Mouse (Mus musculus) forebrain, postnatal 0 days (tissue): ENCODE measurements around the gene Hdhd3. TPM values are rescaled to one million over a fixed set of nuclear protein-coding genes. Genes with fewer than 3 reads are reported as not detected.
A peak's percentile ranks its signal among the peaks of the same experiment; 100 is the strongest.
"Not testable (repeated sequence)": the region's sequence is repeated elsewhere in the genome, so short reads cannot be mapped to it uniquely, and the experiment has no call there.

Source experiments
- ATAC-seq: fragments of 200-750 bp; cut with Nextera tagmentation; 2 replicates; pipeline ENCODE4 v1.8.0; 2017; ENCODE audit warnings: mild to moderate bottlenecking, moderate library complexity
- DNase-seq: peaks from one replicate; pipeline ENCODE4 v3.0.0-alpha.2; 2015
- H3K27ac ChIP-seq: fragments of 300-500 bp; sonication (generic); 2 replicates; pipeline ENCODE4 v1.5.1; 2014; ENCODE audit warnings: low read depth, mild to moderate bottlenecking, antibody characterized with exemption, low read length, moderate library complexity, mixed read lengths
- H3K27me3 ChIP-seq: fragments of 300-500 bp; sonication (generic); 2 replicates; pipeline ENCODE4 v1.6.1; 2014; ENCODE audit warnings: mild to moderate bottlenecking, low read length, mixed read lengths; ENCODE audit not compliant: insufficient read depth
- H3K36me3 ChIP-seq: fragments of 300-500 bp; sonication (generic); 2 replicates; pipeline ENCODE4 v1.6.1; 2014; ENCODE audit warnings: mild to moderate bottlenecking, moderate library complexity; ENCODE audit not compliant: insufficient read depth
- H3K4me1 ChIP-seq: fragments of 300-500 bp; sonication (generic); 2 replicates; pipeline ENCODE4 v1.6.1; 2014; ENCODE audit warnings: antibody characterized with exemption; ENCODE audit not compliant: insufficient read depth
- H3K4me2 ChIP-seq: fragments of 300-500 bp; sonication (generic); 2 replicates; pipeline ENCODE4 v1.6.1; 2014; ENCODE audit warnings: low read depth, mild to moderate bottlenecking, moderate library complexity
- H3K4me3 ChIP-seq: fragments of 300-500 bp; sonication (generic); 2 replicates; pipeline ENCODE4 v1.5.1; 2014; ENCODE audit warnings: low read depth, low read length, mixed read lengths
- H3K9ac ChIP-seq: fragments of 300-500 bp; sonication (generic); 2 replicates; pipeline ENCODE4 v1.6.1; 2014; ENCODE audit warnings: mild to moderate bottlenecking
- H3K9me3 ChIP-seq: fragments of 300-500 bp; sonication (generic); 2 replicates; pipeline ENCODE4 v1.6.1; 2016; ENCODE audit warnings: low read length
- CTCF ChIP-seq: sonication (generic); IDR thresholded peaks from 2 replicates; pipeline ENCODE4 v1.5.1; 2016; ENCODE audit warnings: antibody characterized with exemption, control low read depth, low read depth
- WGBS: fragments of 180-500 bp; shearing (Covaris S2); extraction: QIAGEN DNeasy Blood & Tissue Kit; methylation state at CpG from one replicate; pipeline ENCODE4 v1.1.7; 2014; 5-methylcytosine and 5-hydroxymethylcytosine counted together
- polyA plus RNA-seq: library from polyadenylated mRNA; unstranded; fragments of >200 nt; fragmentation: Nextera tagmentation; extraction: Ambion mirVana; gene quantifications from 2 replicates; pipeline ENCODE4 v1.2.1, GENCODE M21; 2015
- total RNA-seq: library from RNA; depleted of rRNA; stranded (reverse); fragments of >200 nt; gene quantifications from 2 replicates; pipeline ENCODE4 v1.2.3, GENCODE M21; 2014

Hdhd3 gene
- total and polyA plus RNA-seq, 2 experiments from 2014 or later: 3.5 to 4.6 TPM

GRCm38 (mm10) chr4:62479593-62479936 lies 23.7 kb downstream of the Hdhd3 start:
- peak; percentile 20; the same call in 1 of the 2 replicates for ATAC-seq
- peak overlapping the region; percentile 35 for H3K4me3 ChIP-seq
- H3K36me3 ChIP-seq, H3K9ac ChIP-seq, H3K27ac ChIP-seq, H3K9me3 ChIP-seq, H3K4me1 ChIP-seq, DNase-seq: not testable (repeated sequence)
- peak overlapping the region; percentile 75 for H3K4me2 ChIP-seq
- peak; percentile 64 for TF ChIP-seq CTCF
- peaks cover 20% of the 10 kb centered on the region for H3K27me3 ChIP-seq
- WGBS: 13% methylated on average over 11 of the region's 11 CpGs

DNA sequence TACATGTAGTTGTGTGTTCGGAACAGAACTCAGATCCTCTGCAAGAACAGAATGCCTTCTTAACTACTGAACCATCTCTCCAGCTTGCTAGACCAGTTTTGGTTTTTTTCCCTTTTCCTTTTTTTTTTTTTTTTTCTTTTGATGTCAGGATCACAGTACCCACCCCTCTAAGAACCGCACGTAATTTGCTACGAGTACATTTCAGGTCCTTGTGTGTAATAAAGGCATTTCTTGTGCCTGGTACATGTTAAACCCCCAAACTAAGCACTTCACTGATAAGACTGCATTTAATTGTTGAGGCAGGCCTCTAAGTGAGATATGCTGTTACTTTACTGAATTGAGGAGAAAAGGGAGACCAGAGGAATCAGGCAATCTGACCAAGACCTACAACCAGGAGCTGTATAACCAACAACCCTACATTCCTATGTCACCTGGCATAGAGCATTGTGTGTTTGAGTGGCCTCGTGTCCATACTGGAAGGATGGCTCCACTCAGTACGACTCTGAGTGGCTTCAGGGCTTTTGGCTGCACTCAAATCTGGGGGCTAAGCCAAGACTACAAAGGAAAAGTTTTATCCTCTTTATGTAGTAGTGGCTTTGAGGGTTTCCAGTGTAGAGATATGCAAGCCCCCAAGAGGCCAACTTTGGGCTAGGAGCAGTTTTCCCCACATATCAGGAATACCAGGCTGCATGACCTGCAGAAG lies 25.6 kb downstream of the Hdhd3 start:
- H3K4me3 ChIP-seq: no peak overlapping the region
- no peak overlapping the region for H3K9ac ChIP-seq
- no peaks in the 10 kb centered on the region for H3K9me3 ChIP-seq
- H3K36me3 ChIP-seq: no peaks in the 10 kb centered on the region
- no peak overlapping the region for H3K4me2 ChIP-seq
- 81% methylated on average over 6 of the region's 6 CpGs for WGBS
- H3K27ac ChIP-seq: no peak overlapping the region
- H3K27me3 ChIP-seq: peaks cover 20% of the 10 kb centered on the region
- DNase-seq (no peak), ATAC-seq (no peak)
- TF ChIP-seq CTCF: no peak
- H3K4me1 ChIP-seq: peaks cover 3% of the 10 kb centered on the region; the same call in 1 of the 2 replicates

DNA sequence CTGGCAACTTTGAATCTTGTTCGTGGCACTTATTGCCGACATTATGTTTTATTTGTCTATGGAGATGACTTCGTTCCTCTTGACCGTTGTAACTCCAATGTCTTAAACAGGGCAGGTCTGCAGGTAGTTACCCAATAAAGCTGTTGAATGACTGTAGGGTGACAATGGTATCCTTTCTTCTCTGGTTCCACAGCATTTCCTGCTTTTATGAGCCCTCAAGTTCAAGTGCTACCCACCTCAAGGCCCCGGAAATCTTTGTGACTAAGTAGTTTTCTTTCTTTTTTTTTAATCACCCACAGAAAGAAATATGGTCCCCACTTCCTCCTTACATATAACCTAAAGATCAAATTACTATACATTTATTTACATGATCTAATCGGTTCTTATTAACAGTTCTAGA lies 27.5 kb downstream of the Hdhd3 start:
- ATAC-seq: no peak
- H3K9ac ChIP-seq: no peak overlapping the region
- no peak overlapping the region for H3K4me3 ChIP-seq
- no peak for DNase-seq
- H3K9me3 ChIP-seq: no peaks in the 10 kb centered on the region
- H3K36me3 ChIP-seq: no peaks in the 10 kb centered on the region
- no peak overlapping the region for H3K4me2 ChIP-seq
- no peak for TF ChIP-seq CTCF
- H3K27me3 ChIP-seq: peaks cover 16% of the 10 kb centered on the region
- 93% methylated on average over 6 of the region's 6 CpGs for WGBS
- H3K4me1 ChIP-seq: peaks cover 3% of the 10 kb centered on the region; the same call in 1 of the 2 replicates
- H3K27ac ChIP-seq: no peak overlapping the region

GRCm38 (mm10) chr4:62475131-62475530 lies 28.1 kb downstream of the Hdhd3 start:
- no peak overlapping the region for H3K4me3 ChIP-seq
- 70% methylated on average over 2 of the region's 2 CpGs for WGBS
- H3K27me3 ChIP-seq: peaks cover 16% of the 10 kb centered on the region
- DNase-seq (no peak), ATAC-seq (no peak)
- H3K9ac ChIP-seq: no peak overlapping the region
- peaks cover 6% of the 10 kb centered on the region; the same call in 1 of the 2 replicates for H3K4me1 ChIP-seq
- H3K36me3 ChIP-seq: no peaks in the 10 kb centered on the region
- no peak overlapping the region for H3K4me2 ChIP-seq
- H3K27ac ChIP-seq: no peak overlapping the region
- TF ChIP-seq CTCF: no peak
- H3K9me3 ChIP-seq: no peaks in the 10 kb centered on the region

GRCm38 (mm10) chr4:62472071-62472470 lies 31.2 kb downstream of the Hdhd3 start:
- 90% methylated on average over 2 of the region's 2 CpGs for whole genome bisulfite sequencing

DNA sequence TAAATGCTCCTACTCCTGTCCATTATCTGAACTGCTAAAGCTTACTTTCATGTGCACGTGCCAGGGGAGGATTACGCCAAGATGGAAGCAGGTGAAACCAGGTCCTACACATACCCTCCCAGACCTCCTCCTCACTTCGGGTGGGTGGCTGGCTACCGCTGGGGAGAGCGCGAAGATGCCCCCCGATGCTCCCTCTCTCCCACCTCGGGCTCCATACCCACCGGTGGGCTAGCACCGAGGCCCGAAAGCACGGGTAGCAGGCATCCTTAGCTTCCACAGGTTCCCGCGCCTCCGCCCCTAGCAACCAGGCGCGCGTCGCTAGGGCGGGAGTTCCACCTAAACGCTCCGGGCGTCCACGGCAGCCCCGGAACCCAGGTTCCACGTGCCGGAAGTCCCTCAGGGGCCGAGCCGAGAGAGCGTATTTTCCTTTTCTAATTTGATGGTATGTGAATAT lies 32.6 kb downstream of the Hdhd3 start, which contains the start of gene Wdr31:
Gene Wdr31 (minus strand): TSS at position 299 of the 454 bp plus-strand sequence.
- Histone ChIP-seq H3K4me2 (peak within 1 kb of the TSS; percentile 67), H3K4me3 (peak within 1 kb of the TSS; percentile 56), H3K4me1 (0 out of 2 replicates have a peak, but pooled peaks cover 3% of the 10 kb centered on the region), H3K36me3 (no peaks in the 10 kb centered on the region), H3K27ac (0 out of 2 replicates have a peak within 1 kb of the TSS, but pooled peaks have one; percentile 57), H3K9me3 (no peaks in the 10 kb centered on the region), H3K27me3 (no peaks in the 10 kb centered on the region), H3K9ac (peak within 1 kb of the TSS; percentile 57)
- WGBS: under 1% methylated on average over 30 of the region's 30 CpGs
- TF ChIP-seq CTCF: no peak
- DNase-seq (peak; percentile 94), ATAC-seq (peak; percentile 99)

More at GRCm38 (mm10) chr4:62472071-62472470, 31.2 kb downstream of the Hdhd3 start:
- H3K27ac ChIP-seq: no peak overlapping the region
- no peak overlapping the region for H3K9ac ChIP-seq
- 0 out of 2 replicates have a peak, but pooled peaks cover 3% of the 10 kb centered on the region for H3K4me1 ChIP-seq
- ATAC-seq: no peak
- H3K4me2 ChIP-seq: no peak overlapping the region
- H3K4me3 ChIP-seq: no peak overlapping the region
- no peaks in the 10 kb centered on the region for H3K27me3 ChIP-seq
- no peak for TF ChIP-seq CTCF
- DNase-seq: no peak
- no peaks in the 10 kb centered on the region for H3K9me3 ChIP-seq
- no peaks in the 10 kb centered on the region for H3K36me3 ChIP-seq

- 96% methylated on average over 1 of the region's 1 CpGs for WGBS
- Histone ChIP-seq H3K27ac (no peak overlapping the region), H3K9ac (no peak overlapping the region), H3K4me3 (no peak overlapping the region), H3K4me1 (0 out of 2 replicates have a peak, but pooled peaks cover 3% of the 10 kb centered on the region), H3K27me3 (no peaks in the 10 kb centered on the region), H3K9me3 (no peaks in the 10 kb centered on the region), H3K36me3 (no peaks in the 10 kb centered on the region), H3K4me2 (no peak overlapping the region)
- TF ChIP-seq CTCF: peak; percentile 31
- DNase-seq (no peak), ATAC-seq (no peak)
These were observed 35.1 kb downstream of the Hdhd3 start for GRCm38 (mm10) chr4:62468158-62468557.
